Mouse (Mus musculus): ENCODE data around the gene Tpd52l2. TPM values are rescaled to one million over a fixed set of nuclear protein-coding genes. Genes with fewer than 3 reads are reported as not detected.

Tpd52l2 gene
- polyA plus RNA-seq, 1 experiment from 2014 or later, result 51.8 TPM

GRCm38 (mm10) chr2:181484456-181485233 is 12.3 kb upstream of the Tpd52l2 start:
- H3K36me3 ChIP-seq (replicated peaks; ENCODE audit: insufficient read depth, low read length), result no peaks in the 10 kb centered on the region
- H3K4me3 ChIP-seq (ENCODE audit: low read depth, low read length), result no peak overlapping the region
- no peak for ATAC-seq
- no peak overlapping the region for H3K9ac ChIP-seq (replicated peaks)
- no peaks in the 10 kb centered on the region for H3K9me3 ChIP-seq (ENCODE audit: low read length)
- DNase-seq, result no peak
- no peaks in the 10 kb centered on the region for H3K27me3 ChIP-seq (ENCODE audit: insufficient read depth, low read length)
- H3K27ac ChIP-seq (ENCODE audit: low read depth), result no peak overlapping the region
- 67% methylated on average over 6 of the region's 6 CpGs for WGBS (ENCODE audit: insufficient replicate concordance)
- TF ChIP-seq CTCF (IDR thresholded peaks at IDR 0.05; ENCODE audit: low read depth), result no peak
- TF ChIP-seq EP300 (IDR thresholded peaks at IDR 0.05; ENCODE audit: low read depth), result no peak
- peaks cover 23% of the 10 kb centered on the region for H3K4me1 ChIP-seq (ENCODE audit: insufficient read depth)
- H3K4me2 ChIP-seq (ENCODE audit: low read depth, low read length), result no peak overlapping the region

- Histone ChIP-seq H3K4me3 (ENCODE audit: low read depth, low read length) (no peak overlapping the region), H3K27me3 (ENCODE audit: insufficient read depth, low read length) (no peaks in the 10 kb centered on the region), H3K36me3 (replicated peaks; ENCODE audit: insufficient read depth, low read length) (no peaks in the 10 kb centered on the region), H3K27ac (ENCODE audit: low read depth) (no peak overlapping the region), H3K4me2 (ENCODE audit: low read depth, low read length) (no peak overlapping the region), H3K9me3 (ENCODE audit: low read length) (no peaks in the 10 kb centered on the region), H3K9ac (replicated peaks) (no peak overlapping the region), H3K4me1 (ENCODE audit: insufficient read depth) (peaks cover 23% of the 10 kb centered on the region)
- TF ChIP-seq CTCF (IDR thresholded peaks at IDR 0.05; ENCODE audit: low read depth) (no peak), EP300 (IDR thresholded peaks at IDR 0.05; ENCODE audit: low read depth) (no peak)
- WGBS (ENCODE audit: insufficient replicate concordance), result 55% methylated on average over 1 of the region's 1 CpGs
- ATAC-seq, result no peak
- no peak for DNase-seq
Measured at GRCm38 (mm10) chr2:181485741-181486140, 11.2 kb upstream of the Tpd52l2 start.

- DNase-seq (peak; percentile 32), ATAC-seq (peak; percentile 76)
- H3K9ac ChIP-seq (replicated peaks), result no peak overlapping the region
- peaks cover 28% of the 10 kb centered on the region for H3K4me1 ChIP-seq (ENCODE audit: insufficient read depth)
- 39% methylated on average over 5 of the region's 5 CpGs for WGBS (ENCODE audit: insufficient replicate concordance)
- H3K36me3 ChIP-seq (replicated peaks; ENCODE audit: insufficient read depth, low read length), result no peaks in the 10 kb centered on the region
- no peak overlapping the region for H3K4me3 ChIP-seq (ENCODE audit: low read depth, low read length)
- peak overlapping the region; percentile 63 for H3K27ac ChIP-seq (ENCODE audit: low read depth)
- H3K4me2 ChIP-seq (ENCODE audit: low read depth, low read length), result no peak overlapping the region
- H3K27me3 ChIP-seq (ENCODE audit: insufficient read depth, low read length), result no peaks in the 10 kb centered on the region
- H3K9me3 ChIP-seq (ENCODE audit: low read length), result no peaks in the 10 kb centered on the region
- TF ChIP-seq CTCF (IDR thresholded peaks at IDR 0.05; ENCODE audit: low read depth), result no peak
- TF ChIP-seq EP300 (IDR thresholded peaks at IDR 0.05; ENCODE audit: low read depth), result peak; percentile 59
Measured at GRCm38 (mm10) chr2:181487338-181488277, 9.3 kb upstream of the Tpd52l2 start.

- Histone ChIP-seq H3K27me3 (ENCODE audit: insufficient read depth, low read length) (no peaks in the 10 kb centered on the region), H3K4me3 (ENCODE audit: low read depth, low read length) (no peak overlapping the region), H3K36me3 (replicated peaks; ENCODE audit: insufficient read depth, low read length) (no peaks in the 10 kb centered on the region), H3K9me3 (ENCODE audit: low read length) (no peaks in the 10 kb centered on the region), H3K4me2 (ENCODE audit: low read depth, low read length) (peak overlapping the region; percentile 50), H3K4me1 (ENCODE audit: insufficient read depth) (peaks cover 20% of the 10 kb centered on the region), H3K9ac (replicated peaks) (no peak overlapping the region), H3K27ac (ENCODE audit: low read depth) (0 out of 2 replicates have a peak overlapping the region, but pooled peaks have one; percentile 11)
- TF ChIP-seq CTCF (IDR thresholded peaks at IDR 0.05; ENCODE audit: low read depth), result no peak
- TF ChIP-seq EP300 (IDR thresholded peaks at IDR 0.05; ENCODE audit: low read depth), result no peak
- 23% methylated on average over 7 of the region's 7 CpGs for WGBS (ENCODE audit: insufficient replicate concordance)
- DNase-seq, result peak; percentile 79
- no peak; the same call in 1 of the 2 replicates for ATAC-seq
Measured at GRCm38 (mm10) chr2:181491432-181492205, 5.3 kb upstream of the Tpd52l2 start.

- Histone ChIP-seq H3K4me2 (ENCODE audit: low read depth, low read length) (peak overlapping the region; percentile 50), H3K27ac (ENCODE audit: low read depth) (0 out of 2 replicates have a peak overlapping the region, but pooled peaks have one; percentile 11), H3K9me3 (ENCODE audit: low read length) (no peaks in the 10 kb centered on the region), H3K9ac (replicated peaks) (no peak overlapping the region), H3K36me3 (replicated peaks; ENCODE audit: insufficient read depth, low read length) (no peaks in the 10 kb centered on the region), H3K4me3 (ENCODE audit: low read depth, low read length) (no peak overlapping the region), H3K4me1 (ENCODE audit: insufficient read depth) (peaks cover 15% of the 10 kb centered on the region), H3K27me3 (ENCODE audit: insufficient read depth, low read length) (no peaks in the 10 kb centered on the region)
- DNase-seq, result no peak
- TF ChIP-seq CTCF (IDR thresholded peaks at IDR 0.05; ENCODE audit: low read depth) (no peak), EP300 (IDR thresholded peaks at IDR 0.05; ENCODE audit: low read depth) (no peak)
- 25% methylated on average over 3 of the region's 3 CpGs for WGBS (ENCODE audit: insufficient replicate concordance)
- ATAC-seq, result no peak
Measured at GRCm38 (mm10) chr2:181492206-181492605, 4.7 kb upstream of the Tpd52l2 start.
